Mouse (Mus musculus): ENCODE measurements at regions not wholly inside any gene's neighbourhood (a gene's known extent, or its start where the extent isn't known, plus 50 kb on each side); places are given as distances from the start of the nearest gene placed in this dataset.

- H3K27me3 ChIP-seq (ENCODE audit: insufficient read depth, low read length), result no peaks in the 10 kb centered on the region
- H3K36me3 ChIP-seq (replicated peaks), result no peaks in the 10 kb centered on the region
- H3K4me1 ChIP-seq (ENCODE audit: insufficient read depth, low read depth, low read length), result no peaks in the 10 kb centered on the region
- TF ChIP-seq CTCF (IDR thresholded peaks at IDR 0.05; ENCODE audit: low read depth, low read length), result no peak
- ATAC-seq (ENCODE audit: extremely low read depth, insufficient number of reproducible peaks, low FRiP score, poor library complexity, severe bottlenecking) (no peak), DNase-seq (ENCODE audit: low spot score) (no peak)
- no peak overlapping the region for H3K4me3 ChIP-seq (ENCODE audit: low read depth, low read length)
- H3K9me3 ChIP-seq (replicated peaks), result peaks cover 34% of the 10 kb centered on the region
Observed at GRCm38 (mm10) chr8:107792286-107792685, 150.2 kb upstream of the Zfhx3 start.

- ATAC-seq (ENCODE audit: extremely low read depth, insufficient number of reproducible peaks, low FRiP score, poor library complexity, severe bottlenecking), result no peak
- H3K36me3 ChIP-seq (replicated peaks), result no peaks in the 10 kb centered on the region
Observed at GRCm38 (mm10) chr8:107814931-107815330, 127.5 kb upstream of the Zfhx3 start.

GRCm38 (mm10) chr8:107815775-107816174, 126.7 kb upstream of the Zfhx3 start:
- Histone ChIP-seq H3K4me3 (ENCODE audit: low read depth, low read length) (no peak overlapping the region), H3K9me3 (replicated peaks) (peaks cover 43% of the 10 kb centered on the region), H3K4me1 (ENCODE audit: insufficient read depth, low read depth, low read length) (no peaks in the 10 kb centered on the region), H3K27me3 (ENCODE audit: insufficient read depth, low read length) (no peaks in the 10 kb centered on the region), H3K36me3 (replicated peaks) (no peaks in the 10 kb centered on the region)
- ATAC-seq (ENCODE audit: extremely low read depth, insufficient number of reproducible peaks, low FRiP score, poor library complexity, severe bottlenecking), result no peak
- no peak for DNase-seq (ENCODE audit: low spot score)
- TF ChIP-seq GATA1 (IDR thresholded peaks at IDR 0.05; ENCODE audit: borderline replicate concordance, low read length), result no peak
- TF ChIP-seq CTCF (IDR thresholded peaks at IDR 0.05; ENCODE audit: low read depth, low read length), result no peak

More at GRCm38 (mm10) chr8:107814931-107815330, 127.5 kb upstream of the Zfhx3 start:
- H3K4me3 ChIP-seq (ENCODE audit: low read depth, low read length), result no peak overlapping the region
- no peak for DNase-seq (ENCODE audit: low spot score)
- H3K9me3 ChIP-seq (replicated peaks), result peaks cover 40% of the 10 kb centered on the region
- H3K4me1 ChIP-seq (ENCODE audit: insufficient read depth, low read depth, low read length), result no peaks in the 10 kb centered on the region
- no peak for TF ChIP-seq CTCF (IDR thresholded peaks at IDR 0.05; ENCODE audit: low read depth, low read length)
- no peak for TF ChIP-seq GATA1 (IDR thresholded peaks at IDR 0.05; ENCODE audit: borderline replicate concordance, low read length)
- TF ChIP-seq GATA2 (IDR thresholded peaks at IDR 0.05; ENCODE audit: borderline replicate concordance, low read depth, low read length), result no peak
- no peak for TF ChIP-seq POLR2AphosphoS5 (IDR thresholded peaks at IDR 0.05; ENCODE audit: insufficient replicate concordance, low read depth, low read length)
- H3K27me3 ChIP-seq (ENCODE audit: insufficient read depth, low read length), result no peaks in the 10 kb centered on the region

- TF ChIP-seq CTCF (IDR thresholded peaks at IDR 0.05; ENCODE audit: low read depth, low read length), result no peak
- no peak for TF ChIP-seq TAL1 (conservative IDR thresholded peaks at IDR 0.05; ENCODE audit: low read depth, low read length)
- TF ChIP-seq GATA2 (IDR thresholded peaks at IDR 0.05; ENCODE audit: borderline replicate concordance, low read depth, low read length), result no peak
- TF ChIP-seq GATA1 (IDR thresholded peaks at IDR 0.05; ENCODE audit: borderline replicate concordance, low read length), result no peak
- TF ChIP-seq POLR2AphosphoS5 (IDR thresholded peaks at IDR 0.05; ENCODE audit: insufficient replicate concordance, low read depth, low read length), result no peak
- Histone ChIP-seq H3K4me1 (ENCODE audit: insufficient read depth, low read depth, low read length) (no peaks in the 10 kb centered on the region), H3K27me3 (ENCODE audit: insufficient read depth, low read length) (no peaks in the 10 kb centered on the region), H3K36me3 (replicated peaks) (no peaks in the 10 kb centered on the region), H3K9me3 (replicated peaks) (peaks cover 56% of the 10 kb centered on the region), H3K4me3 (ENCODE audit: low read depth, low read length) (no peak overlapping the region)
- no peak for ATAC-seq (ENCODE audit: extremely low read depth, insufficient number of reproducible peaks, low FRiP score, poor library complexity, severe bottlenecking)
- no peak for DNase-seq (ENCODE audit: low spot score)
Observed at GRCm38 (mm10) chr8:107817796-107818195, 124.6 kb upstream of the Zfhx3 start.

GRCm38 (mm10) chr8:107820174-107820760, 122.2 kb upstream of the Zfhx3 start:
- Histone ChIP-seq H3K9me3 (replicated peaks) (peaks cover 48% of the 10 kb centered on the region), H3K4me1 (ENCODE audit: insufficient read depth, low read depth, low read length) (no peaks in the 10 kb centered on the region), H3K36me3 (replicated peaks) (no peaks in the 10 kb centered on the region), H3K27me3 (ENCODE audit: insufficient read depth, low read length) (no peaks in the 10 kb centered on the region), H3K4me3 (ENCODE audit: low read depth, low read length) (no peak overlapping the region)
- ATAC-seq (ENCODE audit: extremely low read depth, insufficient number of reproducible peaks, low FRiP score, poor library complexity, severe bottlenecking) (no peak), DNase-seq (ENCODE audit: low spot score) (no peak)
- TF ChIP-seq GATA1 (IDR thresholded peaks at IDR 0.05; ENCODE audit: borderline replicate concordance, low read length), result no peak
- no peak for TF ChIP-seq GATA2 (IDR thresholded peaks at IDR 0.05; ENCODE audit: borderline replicate concordance, low read depth, low read length)
- no peak for TF ChIP-seq POLR2AphosphoS5 (IDR thresholded peaks at IDR 0.05; ENCODE audit: insufficient replicate concordance, low read depth, low read length)

- H3K9me3 ChIP-seq (replicated peaks), result peaks cover 53% of the 10 kb centered on the region
- TF ChIP-seq GATA2 (IDR thresholded peaks at IDR 0.05; ENCODE audit: borderline replicate concordance, low read depth, low read length), result no peak
- ATAC-seq (ENCODE audit: extremely low read depth, insufficient number of reproducible peaks, low FRiP score, poor library complexity, severe bottlenecking), result no peak
- DNase-seq (ENCODE audit: low spot score), result no peak
- no peaks in the 10 kb centered on the region for H3K27me3 ChIP-seq (ENCODE audit: insufficient read depth, low read length)
- no peaks in the 10 kb centered on the region for H3K36me3 ChIP-seq (replicated peaks)
- no peaks in the 10 kb centered on the region for H3K4me1 ChIP-seq (ENCODE audit: insufficient read depth, low read depth, low read length)
- H3K4me3 ChIP-seq (ENCODE audit: low read depth, low read length), result no peak overlapping the region
Observed at GRCm38 (mm10) chr8:107821522-107821921, 120.9 kb upstream of the Zfhx3 start.

GRCm38 (mm10) chr8:107824096-107824495, 118.3 kb upstream of the Zfhx3 start:
- peaks cover 58% of the 10 kb centered on the region for H3K9me3 ChIP-seq (replicated peaks)
- H3K27me3 ChIP-seq (ENCODE audit: insufficient read depth, low read length), result no peaks in the 10 kb centered on the region
- no peak for DNase-seq (ENCODE audit: low spot score)
- no peak overlapping the region for H3K4me3 ChIP-seq (ENCODE audit: low read depth, low read length)
- H3K36me3 ChIP-seq (replicated peaks), result no peaks in the 10 kb centered on the region
- no peaks in the 10 kb centered on the region for H3K4me1 ChIP-seq (ENCODE audit: insufficient read depth, low read depth, low read length)
- no peak for ATAC-seq (ENCODE audit: extremely low read depth, insufficient number of reproducible peaks, low FRiP score, poor library complexity, severe bottlenecking)
- no peak for TF ChIP-seq GATA2 (IDR thresholded peaks at IDR 0.05; ENCODE audit: borderline replicate concordance, low read depth, low read length)
- TF ChIP-seq CTCF (IDR thresholded peaks at IDR 0.05; ENCODE audit: low read depth, low read length), result no peak
- no peak for TF ChIP-seq TAL1 (conservative IDR thresholded peaks at IDR 0.05; ENCODE audit: low read depth, low read length)
- no peak for TF ChIP-seq POLR2AphosphoS5 (IDR thresholded peaks at IDR 0.05; ENCODE audit: insufficient replicate concordance, low read depth, low read length)
- no peak for TF ChIP-seq GATA1 (IDR thresholded peaks at IDR 0.05; ENCODE audit: borderline replicate concordance, low read length)

Measured in G1E (cell line).